Mouse (Mus musculus): ENCODE data around the gene Cnnm3. TPM values are rescaled to one million over a fixed set of nuclear protein-coding genes. Genes with fewer than 3 reads are reported as not detected.
A peak's percentile ranks its signal among the peaks of the same experiment; 100 is the strongest.

The Cnnm3 gene
- polyA plus RNA-seq, 1 experiment from 2014 or later: 6.0 TPM

GRCm38 (mm10) chr1:36512966-36513280, 1.3 kb downstream of the Cnnm3 start:
- 1% methylated on average over 16 of the region's 16 CpGs for WGBS
- Histone ChIP-seq H3K4me3 (ENCODE audit: low read depth, low read length) (peak overlapping the region; percentile 84), H3K27ac (replicated peaks; ENCODE audit: low read depth, low read length) (peak overlapping the region; percentile 95; the same call in 1 of the 2 replicates), H3K9me3 (ENCODE audit: control insufficient read depth, low read length) (no peaks in the 10 kb centered on the region), H3K4me2 (ENCODE audit: low read depth, severe bottlenecking) (peak overlapping the region; percentile 96), H3K36me3 (ENCODE audit: control insufficient read depth, insufficient read depth, low read length) (no peaks in the 10 kb centered on the region), H3K4me1 (ENCODE audit: control insufficient read depth, insufficient read depth, low read length) (peaks cover 8% of the 10 kb centered on the region), H3K27me3 (ENCODE audit: control insufficient read depth, insufficient read depth, low read length) (no peaks in the 10 kb centered on the region), H3K9ac (ENCODE audit: low read length) (peak overlapping the region; percentile 85)
- ATAC-seq (ENCODE audit: insufficient number of reproducible peaks, low FRiP score, low TSS enrichment, low read depth) (no peak), DNase-seq (ENCODE audit: low spot score) (no peak)

GRCm38 (mm10) chr1:36513310-36513709, 1.6 kb downstream of the Cnnm3 start:
- ATAC-seq (ENCODE audit: insufficient number of reproducible peaks, low FRiP score, low TSS enrichment, low read depth) (no peak), DNase-seq (ENCODE audit: low spot score) (no peak)
- H3K4me1 ChIP-seq (ENCODE audit: control insufficient read depth, insufficient read depth, low read length): peaks cover 8% of the 10 kb centered on the region
- no peaks in the 10 kb centered on the region for H3K27me3 ChIP-seq (ENCODE audit: control insufficient read depth, insufficient read depth, low read length)
- H3K4me2 ChIP-seq (ENCODE audit: low read depth, severe bottlenecking): peak overlapping the region; percentile 96
- H3K9me3 ChIP-seq (ENCODE audit: control insufficient read depth, low read length): no peaks in the 10 kb centered on the region
- H3K9ac ChIP-seq (ENCODE audit: low read length): peak overlapping the region; percentile 85; the same call in 1 of the 2 replicates
- peak overlapping the region; percentile 84 for H3K4me3 ChIP-seq (ENCODE audit: low read depth, low read length)
- WGBS: 3% methylated on average over 1 of the region's 1 CpGs
- H3K36me3 ChIP-seq (ENCODE audit: control insufficient read depth, insufficient read depth, low read length): no peaks in the 10 kb centered on the region
- H3K27ac ChIP-seq (replicated peaks; ENCODE audit: low read depth, low read length): no peak overlapping the region

GRCm38 (mm10) chr1:36513718-36514117, 2.1 kb downstream of the Cnnm3 start:
- Histone ChIP-seq H3K4me3 (ENCODE audit: low read depth, low read length) (no peak overlapping the region; the same call in 1 of the 2 replicates), H3K36me3 (ENCODE audit: control insufficient read depth, insufficient read depth, low read length) (no peaks in the 10 kb centered on the region), H3K4me1 (ENCODE audit: control insufficient read depth, insufficient read depth, low read length) (peaks cover 8% of the 10 kb centered on the region), H3K27ac (replicated peaks; ENCODE audit: low read depth, low read length) (no peak overlapping the region), H3K4me2 (ENCODE audit: low read depth, severe bottlenecking) (peak overlapping the region; percentile 96), H3K27me3 (ENCODE audit: control insufficient read depth, insufficient read depth, low read length) (no peaks in the 10 kb centered on the region), H3K9me3 (ENCODE audit: control insufficient read depth, low read length) (no peaks in the 10 kb centered on the region), H3K9ac (ENCODE audit: low read length) (no peak overlapping the region)
- DNase-seq (ENCODE audit: low spot score) (peak; percentile 47), ATAC-seq (ENCODE audit: insufficient number of reproducible peaks, low FRiP score, low TSS enrichment, low read depth) (no peak)
- 50% methylated on average over 2 of the region's 2 CpGs for WGBS

- ATAC-seq (ENCODE audit: insufficient number of reproducible peaks, low FRiP score, low TSS enrichment, low read depth) (no peak), DNase-seq (ENCODE audit: low spot score) (no peak)
- no peaks in the 10 kb centered on the region for H3K27me3 ChIP-seq (ENCODE audit: control insufficient read depth, insufficient read depth, low read length)
- H3K36me3 ChIP-seq (ENCODE audit: control insufficient read depth, insufficient read depth, low read length): peaks cover 21% of the 10 kb centered on the region
- H3K9ac ChIP-seq (ENCODE audit: low read length): no peak overlapping the region
- whole genome bisulfite sequencing: 85% methylated on average over 3 of the region's 3 CpGs
- H3K27ac ChIP-seq (replicated peaks; ENCODE audit: low read depth, low read length): no peak overlapping the region
- H3K4me2 ChIP-seq (ENCODE audit: low read depth, severe bottlenecking): no peak overlapping the region
- no peaks in the 10 kb centered on the region for H3K9me3 ChIP-seq (ENCODE audit: control insufficient read depth, low read length)
- no peak overlapping the region for H3K4me3 ChIP-seq (ENCODE audit: low read depth, low read length)
- peaks cover 4% of the 10 kb centered on the region for H3K4me1 ChIP-seq (ENCODE audit: control insufficient read depth, insufficient read depth, low read length)
These were observed 6.6 kb downstream of the Cnnm3 start for GRCm38 (mm10) chr1:36518259-36518658.

- DNase-seq (ENCODE audit: low spot score) (no peak), ATAC-seq (ENCODE audit: insufficient number of reproducible peaks, low FRiP score, low TSS enrichment, low read depth) (no peak)
- Histone ChIP-seq H3K4me1 (ENCODE audit: control insufficient read depth, insufficient read depth, low read length) (0 out of 2 replicates have a peak, but pooled peaks cover 2% of the 10 kb centered on the region), H3K27me3 (ENCODE audit: control insufficient read depth, insufficient read depth, low read length) (no peaks in the 10 kb centered on the region), H3K27ac (replicated peaks; ENCODE audit: low read depth, low read length) (no peak overlapping the region), H3K4me3 (ENCODE audit: low read depth, low read length) (no peak overlapping the region), H3K36me3 (ENCODE audit: control insufficient read depth, insufficient read depth, low read length) (peaks cover 21% of the 10 kb centered on the region), H3K9me3 (ENCODE audit: control insufficient read depth, low read length) (no peaks in the 10 kb centered on the region), H3K9ac (ENCODE audit: low read length) (no peak overlapping the region), H3K4me2 (ENCODE audit: low read depth, severe bottlenecking) (no peak overlapping the region)
- 86% methylated on average over 11 of the region's 11 CpGs for WGBS
These were observed 8.0 kb downstream of the Cnnm3 start for GRCm38 (mm10) chr1:36519626-36520025.

- H3K27me3 ChIP-seq (ENCODE audit: control insufficient read depth, insufficient read depth, low read length): no peaks in the 10 kb centered on the region
- DNase-seq (ENCODE audit: low spot score): no peak
- no peak overlapping the region for H3K4me2 ChIP-seq (ENCODE audit: low read depth, severe bottlenecking)
- peaks cover 30% of the 10 kb centered on the region for H3K36me3 ChIP-seq (ENCODE audit: control insufficient read depth, insufficient read depth, low read length)
- no peak overlapping the region for H3K9ac ChIP-seq (ENCODE audit: low read length)
- H3K27ac ChIP-seq (replicated peaks; ENCODE audit: low read depth, low read length): no peak overlapping the region
- ATAC-seq (ENCODE audit: insufficient number of reproducible peaks, low FRiP score, low TSS enrichment, low read depth): no peak
- H3K4me3 ChIP-seq (ENCODE audit: low read depth, low read length): no peak overlapping the region
- WGBS: 93% methylated on average over 7 of the region's 7 CpGs
- H3K9me3 ChIP-seq (ENCODE audit: control insufficient read depth, low read length): no peaks in the 10 kb centered on the region
- H3K4me1 ChIP-seq (ENCODE audit: control insufficient read depth, insufficient read depth, low read length): 0 out of 2 replicates have a peak, but pooled peaks cover 2% of the 10 kb centered on the region
These were observed 10.5 kb downstream of the Cnnm3 start for GRCm38 (mm10) chr1:36522210-36522609.

- DNase-seq (ENCODE audit: low spot score) (no peak), ATAC-seq (ENCODE audit: insufficient number of reproducible peaks, low FRiP score, low TSS enrichment, low read depth) (peak; percentile 56; the same call in 1 of the 2 replicates)
- H3K4me2 ChIP-seq (ENCODE audit: low read depth, severe bottlenecking): no peak overlapping the region
- H3K36me3 ChIP-seq (ENCODE audit: control insufficient read depth, insufficient read depth, low read length): peaks cover 30% of the 10 kb centered on the region
- H3K9ac ChIP-seq (ENCODE audit: low read length): no peak overlapping the region
- 67% methylated on average over 9 of the region's 9 CpGs for WGBS
- H3K9me3 ChIP-seq (ENCODE audit: control insufficient read depth, low read length): no peaks in the 10 kb centered on the region
- no peak overlapping the region; the same call in 1 of the 2 replicates for H3K27ac ChIP-seq (replicated peaks; ENCODE audit: low read depth, low read length)
- no peaks in the 10 kb centered on the region for H3K27me3 ChIP-seq (ENCODE audit: control insufficient read depth, insufficient read depth, low read length)
- no peak overlapping the region for H3K4me3 ChIP-seq (ENCODE audit: low read depth, low read length)
- H3K4me1 ChIP-seq (ENCODE audit: control insufficient read depth, insufficient read depth, low read length): 0 out of 2 replicates have a peak, but pooled peaks cover 2% of the 10 kb centered on the region
These were observed 11.8 kb downstream of the Cnnm3 start for GRCm38 (mm10) chr1:36523332-36524013.

GRCm38 (mm10) chr1:36524058-36524457, 12.4 kb downstream of the Cnnm3 start:
- 94% methylated on average over 5 of the region's 5 CpGs for WGBS
- Histone ChIP-seq H3K9ac (ENCODE audit: low read length) (no peak overlapping the region), H3K27ac (replicated peaks; ENCODE audit: low read depth, low read length) (no peak overlapping the region), H3K36me3 (ENCODE audit: control insufficient read depth, insufficient read depth, low read length) (peaks cover 28% of the 10 kb centered on the region), H3K4me1 (ENCODE audit: control insufficient read depth, insufficient read depth, low read length) (0 out of 2 replicates have a peak, but pooled peaks cover 2% of the 10 kb centered on the region), H3K27me3 (ENCODE audit: control insufficient read depth, insufficient read depth, low read length) (no peaks in the 10 kb centered on the region), H3K4me2 (ENCODE audit: low read depth, severe bottlenecking) (no peak overlapping the region), H3K4me3 (ENCODE audit: low read depth, low read length) (no peak overlapping the region), H3K9me3 (ENCODE audit: control insufficient read depth, low read length) (no peaks in the 10 kb centered on the region)
- no peak for DNase-seq (ENCODE audit: low spot score)
- no peak for ATAC-seq (ENCODE audit: insufficient number of reproducible peaks, low FRiP score, low TSS enrichment, low read depth)
